Mouse (Mus musculus) stomach, postnatal 0 days (tissue): ENCODE measurements around the gene Synpo2l. TPM values are rescaled to one million over a fixed set of nuclear protein-coding genes. Genes with fewer than 3 reads are reported as not detected.

Experiments used
- ATAC-seq: fragments of 200-750 bp; cut with Nextera tagmentation; 2 replicates; pipeline ENCODE4 v1.8.0; 2017; ENCODE audit not compliant: low FRiP score, low TSS enrichment
- DNase-seq: peaks from one replicate; pipeline ENCODE4 v3.0.0-alpha.2; 2016; ENCODE audit warnings: low spot score
- H3K27ac ChIP-seq: fragments of 300-500 bp; sonication (generic); replicated peaks from 2 replicates; pipeline ENCODE4 v1.5.1; 2014; ENCODE audit warnings: mild to moderate bottlenecking, control low read depth
- H3K27me3 ChIP-seq: fragments of 300-500 bp; sonication (generic); 2 replicates; pipeline ENCODE4 v1.6.1; 2014; ENCODE audit warnings: low read length; ENCODE audit not compliant: control insufficient read depth, insufficient read depth
- H3K36me3 ChIP-seq: fragments of 300-500 bp; sonication (generic); 2 replicates; pipeline ENCODE4 v1.6.1; 2014; ENCODE audit warnings: low read length, mixed read lengths; ENCODE audit not compliant: control insufficient read depth, insufficient read depth
- H3K4me1 ChIP-seq: fragments of 300-500 bp; sonication (generic); replicated peaks from 2 replicates; pipeline ENCODE4 v1.6.1; 2014; ENCODE audit warnings: antibody characterized with exemption; ENCODE audit not compliant: control insufficient read depth, insufficient read depth
- H3K4me2 ChIP-seq: fragments of 300-500 bp; sonication (generic); replicated peaks from 2 replicates; pipeline ENCODE4 v1.6.1; 2014; ENCODE audit warnings: low read depth, mild to moderate bottlenecking, control low read depth, moderate library complexity
- H3K4me3 ChIP-seq: fragments of 300-500 bp; sonication (generic); 2 replicates; pipeline ENCODE4 v1.5.1; 2014; ENCODE audit warnings: low read depth, low read length, control low read depth
- H3K9ac ChIP-seq: fragments of 300-500 bp; sonication (generic); 2 replicates; pipeline ENCODE4 v1.6.1; 2014; ENCODE audit warnings: mild to moderate bottlenecking, low read length, control low read depth, mixed read lengths
- H3K9me3 ChIP-seq: fragments of 300-500 bp; sonication (generic); 2 replicates; pipeline ENCODE4 v1.6.1; 2016; ENCODE audit warnings: low read length; ENCODE audit not compliant: control insufficient read depth
- CTCF ChIP-seq: IDR thresholded peaks from 2 replicates; pipeline ENCODE4 v1.5.1; 2016; ENCODE audit warnings: antibody characterized with exemption, low read depth, mild to moderate bottlenecking, moderate library complexity
- EP300 ChIP-seq: optimal IDR thresholded peaks from 2 replicates; pipeline ENCODE3; 2016; ENCODE audit warnings: antibody characterized with exemption
- WGBS: fragments of 180-500 bp; shearing (Covaris S2); extraction: QIAGEN DNeasy Blood & Tissue Kit; methylation state at CpG from one replicate; pipeline ENCODE4 v1.1.7; 2014; 5-methylcytosine and 5-hydroxymethylcytosine counted together
- polyA plus RNA-seq: library from polyadenylated mRNA; unstranded; fragments of >200 nt; fragmentation: Nextera tagmentation; extraction: Ambion mirVana; gene quantifications from 2 replicates; pipeline ENCODE4 v1.2.1, GENCODE M21; 2015

Synpo2l gene
- polyA plus RNA-seq, 1 experiment from 2014 or later = 0.30 TPM

DNA sequence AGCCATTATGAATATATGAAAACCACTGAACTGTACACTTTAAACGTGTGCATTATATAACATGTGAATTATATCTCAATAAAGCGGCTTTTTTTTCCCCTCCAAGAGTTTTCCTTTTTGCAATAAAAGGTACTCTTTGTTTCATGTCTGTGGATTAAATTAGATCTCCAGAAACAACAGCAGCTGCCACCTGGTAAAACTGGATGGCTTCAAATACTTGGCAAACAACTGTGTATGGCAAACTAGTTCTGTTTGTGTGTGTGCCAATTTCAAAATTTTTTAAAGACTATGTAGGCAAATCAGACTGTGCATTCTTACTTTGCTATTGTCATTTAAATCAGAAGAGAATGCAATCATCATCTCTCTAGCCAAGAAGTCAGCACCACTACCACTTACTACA, 46.3 kb downstream of the Synpo2l start:
- Histone ChIP-seq H3K36me3 (no peaks in the 10 kb centered on the region), H3K4me3 (no peak overlapping the region), H3K4me2 (no peak overlapping the region), H3K27ac (no peak overlapping the region), H3K27me3 (no peaks in the 10 kb centered on the region), H3K9me3 (no peaks in the 10 kb centered on the region), H3K9ac (no peak overlapping the region), H3K4me1 (no peaks in the 10 kb centered on the region)
- ATAC-seq (no peak), DNase-seq (no peak)
- TF ChIP-seq EP300 = no peak
- WGBS = 87% methylated on average over 2 of the region's 2 CpGs

DNA sequence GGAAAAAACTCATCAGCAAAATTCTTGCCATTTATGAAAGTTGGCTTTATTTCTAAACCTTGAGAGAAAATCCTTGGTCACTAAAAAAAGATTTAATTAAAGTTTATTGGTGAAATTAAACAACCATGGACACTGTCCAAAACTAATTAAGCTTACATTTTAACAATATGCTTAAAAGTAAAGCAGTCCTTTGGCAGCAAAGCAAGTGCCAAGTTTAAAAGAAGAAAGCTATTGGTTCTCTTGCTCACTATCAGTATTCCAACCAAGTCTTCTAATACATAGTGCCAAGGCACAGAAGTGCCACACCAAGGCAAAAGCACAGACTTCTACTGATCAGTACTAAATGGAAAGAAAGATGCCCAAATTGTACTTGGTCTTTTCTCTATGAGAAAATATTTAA, 49.0 kb downstream of the Synpo2l start:
- no peak overlapping the region for H3K27ac ChIP-seq
- H3K4me1 ChIP-seq = no peaks in the 10 kb centered on the region
- ATAC-seq (no peak), DNase-seq (no peak)
- no peak overlapping the region for H3K4me3 ChIP-seq
- no peaks in the 10 kb centered on the region for H3K27me3 ChIP-seq
- no peak overlapping the region for H3K4me2 ChIP-seq
- TF ChIP-seq CTCF (no peak), EP300 (no peak)
- H3K36me3 ChIP-seq = no peaks in the 10 kb centered on the region
- no peaks in the 10 kb centered on the region for H3K9me3 ChIP-seq
- no peak overlapping the region for H3K9ac ChIP-seq

DNA sequence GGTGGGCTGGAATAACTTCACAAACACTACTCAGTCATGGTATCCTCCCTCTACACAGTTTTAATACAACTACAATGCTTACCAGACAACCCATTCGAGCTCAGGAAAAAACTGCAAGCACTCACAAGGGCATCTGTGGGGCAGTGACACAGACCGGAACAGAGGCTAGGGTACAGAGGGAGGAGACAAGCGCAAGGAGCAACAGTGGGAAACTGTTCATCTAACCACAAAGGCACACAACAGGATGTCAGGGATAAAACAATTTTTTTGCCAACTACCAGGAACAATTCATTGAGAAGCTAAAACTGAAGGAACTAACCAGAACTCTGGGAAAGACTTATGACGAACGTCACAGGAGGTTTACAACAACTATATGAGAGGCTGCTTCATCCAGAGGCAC, 49.9 kb downstream of the Synpo2l start:
- no peaks in the 10 kb centered on the region for H3K4me1 ChIP-seq
- DNase-seq = no peak

DNA sequence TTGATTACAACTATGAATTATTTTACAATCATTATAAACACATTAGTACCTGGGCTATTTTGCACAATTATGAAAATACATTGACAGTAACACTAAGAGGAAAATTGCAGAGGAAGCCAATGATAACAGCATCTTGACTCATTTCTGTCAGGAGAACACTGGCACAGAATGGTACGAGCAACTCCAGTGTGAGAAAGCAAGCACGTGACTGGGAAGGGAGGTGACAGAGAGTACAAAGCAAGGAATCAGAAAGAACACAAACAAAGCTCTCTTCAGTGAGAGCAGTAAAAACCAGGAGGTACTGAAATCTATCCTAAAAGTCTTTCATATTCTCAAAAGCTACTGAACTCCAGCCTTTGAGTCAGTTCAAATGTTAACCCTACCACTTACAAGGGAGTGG, 51.7 kb downstream of the Synpo2l start:
- no peaks in the 10 kb centered on the region for H3K4me1 ChIP-seq
- no peak overlapping the region for H3K4me3 ChIP-seq
- no peaks in the 10 kb centered on the region for H3K36me3 ChIP-seq
- no peak for TF ChIP-seq EP300
- TF ChIP-seq CTCF = no peak
- ATAC-seq (peak; percentile 76; the same call in 1 of the 2 replicates), DNase-seq (peak; percentile 48)
- H3K9ac ChIP-seq = no peak overlapping the region
- no peaks in the 10 kb centered on the region for H3K27me3 ChIP-seq
- no peak overlapping the region for H3K4me2 ChIP-seq
- no peaks in the 10 kb centered on the region for H3K9me3 ChIP-seq
- 22% methylated on average over 2 of the region's 2 CpGs for WGBS
- H3K27ac ChIP-seq = no peak overlapping the region

More for the DNA sequence above, 49.9 kb downstream of the Synpo2l start:
- no peak overlapping the region for H3K4me3 ChIP-seq
- no peaks in the 10 kb centered on the region for H3K9me3 ChIP-seq
- TF ChIP-seq CTCF (no peak), EP300 (no peak)
- no peak overlapping the region for H3K4me2 ChIP-seq
- H3K36me3 ChIP-seq = no peaks in the 10 kb centered on the region
- no peak for ATAC-seq
- H3K27ac ChIP-seq = no peak overlapping the region
- no peak overlapping the region for H3K9ac ChIP-seq
- WGBS = 76% methylated on average over 5 of the region's 5 CpGs
- no peaks in the 10 kb centered on the region for H3K27me3 ChIP-seq

DNA sequence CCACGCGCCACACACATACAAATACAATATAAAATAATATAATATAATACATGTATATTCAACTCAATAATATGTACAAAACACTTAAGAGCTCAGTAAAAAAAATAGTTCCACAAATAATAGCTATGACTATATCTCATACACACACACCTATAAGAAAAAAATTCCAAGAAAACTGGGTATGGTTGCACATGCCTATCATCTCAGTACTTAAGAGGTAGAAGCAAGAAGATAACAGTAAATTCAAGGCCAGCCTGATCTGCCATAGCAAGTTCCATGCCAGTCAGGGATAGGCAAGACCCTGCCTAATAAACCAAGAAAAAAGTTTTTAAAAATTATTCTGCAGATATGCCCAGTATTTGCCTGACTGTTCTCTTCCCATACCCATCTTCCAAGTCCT, 53.1 kb downstream of the Synpo2l start:
- no peaks in the 10 kb centered on the region for H3K9me3 ChIP-seq
- WGBS = 99% methylated on average over 2 of the region's 2 CpGs
- H3K27ac ChIP-seq = no peak overlapping the region
- H3K4me3 ChIP-seq = no peak overlapping the region
- DNase-seq (no peak), ATAC-seq (no peak)
- H3K9ac ChIP-seq = no peak overlapping the region
- H3K4me1 ChIP-seq = no peaks in the 10 kb centered on the region
- no peaks in the 10 kb centered on the region for H3K36me3 ChIP-seq
- TF ChIP-seq EP300 = no peak
- TF ChIP-seq CTCF = no peak
- no peak overlapping the region for H3K4me2 ChIP-seq
- H3K27me3 ChIP-seq = no peaks in the 10 kb centered on the region

DNA sequence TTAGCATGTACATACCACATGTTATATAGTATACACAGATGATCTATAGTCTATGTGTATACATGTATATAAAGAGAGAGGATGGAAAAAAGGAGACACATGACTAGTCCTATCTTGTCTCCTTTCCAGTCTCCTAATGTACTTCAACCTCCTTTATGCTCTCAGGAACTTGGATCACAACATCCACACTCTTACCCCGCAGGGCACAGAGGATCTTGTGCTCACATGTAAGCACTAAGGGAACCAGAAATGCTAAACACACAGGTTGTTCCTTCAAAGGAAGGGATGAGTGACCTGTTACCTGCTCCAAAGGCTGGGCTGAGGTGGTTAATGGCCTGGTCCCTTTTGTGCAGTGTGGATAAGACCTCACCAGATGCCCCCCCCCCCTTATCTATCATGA, 55.3 kb downstream of the Synpo2l start:
- Histone ChIP-seq H3K4me1 (0 out of 2 replicates have a peak, but pooled peaks cover 4% of the 10 kb centered on the region), H3K27me3 (no peaks in the 10 kb centered on the region), H3K4me3 (no peak overlapping the region), H3K4me2 (no peak overlapping the region), H3K9me3 (no peaks in the 10 kb centered on the region), H3K9ac (no peak overlapping the region), H3K36me3 (no peaks in the 10 kb centered on the region), H3K27ac (no peak overlapping the region)
- TF ChIP-seq CTCF = no peak
- TF ChIP-seq EP300 = no peak
- 71% methylated on average over 1 of the region's 1 CpGs for WGBS
- no peak for DNase-seq
- ATAC-seq = no peak
